Mouse (Mus musculus) kidney, adult 2 months (tissue): Measurements from ENCODE around the gene Mcmbp.

Experiments used
- CTCF ChIP-seq: fragments of 200-500 bp; conservative IDR thresholded peaks from 2 replicates; pipeline ENCODE4 v1.5.1; 2011; ENCODE audit warnings: low read depth, mild to moderate bottlenecking, control low read depth, low read length, moderate library complexity, mixed read lengths; ENCODE audit not compliant: insufficient read depth, insufficient read length
- POLR2A ChIP-seq: fragments of 200-500 bp; IDR thresholded peaks from one replicate; pipeline ENCODE4 v1.6.1; 2011; ENCODE audit warnings: low read depth, low read length, control low read depth

DNA sequence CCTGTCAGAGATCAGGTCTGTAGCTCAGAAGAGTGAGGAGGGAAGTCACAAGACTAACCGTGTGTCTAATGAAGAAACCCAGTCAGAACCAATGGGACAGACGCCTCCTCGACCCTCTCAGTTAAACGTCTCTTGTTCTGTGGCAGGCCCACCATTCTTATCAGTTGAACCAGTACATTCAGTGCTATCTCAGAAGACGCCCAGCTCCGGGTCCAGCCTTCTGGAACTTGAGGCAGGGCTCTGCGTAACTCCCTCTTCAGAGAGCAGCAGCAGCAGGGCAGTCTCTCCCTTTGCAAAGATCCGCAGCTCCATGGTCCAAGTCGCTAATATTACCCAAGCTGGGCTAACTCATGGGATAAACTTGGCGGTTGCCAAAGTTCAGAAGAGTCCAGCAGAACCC is 45.4 kb downstream of the Mcmbp start:
- TF ChIP-seq POLR2A, result no peak
- no peak for TF ChIP-seq CTCF
